Mouse (Mus musculus) WW6 (cell line): ENCODE results near the gene Eif3i.

Experiments used
- DNase-seq: peaks from one replicate; pipeline ENCODE4 v3.0.0-alpha.2; 2013; ENCODE audit warnings: low read depth, low spot score

The Eif3i gene

DNA sequence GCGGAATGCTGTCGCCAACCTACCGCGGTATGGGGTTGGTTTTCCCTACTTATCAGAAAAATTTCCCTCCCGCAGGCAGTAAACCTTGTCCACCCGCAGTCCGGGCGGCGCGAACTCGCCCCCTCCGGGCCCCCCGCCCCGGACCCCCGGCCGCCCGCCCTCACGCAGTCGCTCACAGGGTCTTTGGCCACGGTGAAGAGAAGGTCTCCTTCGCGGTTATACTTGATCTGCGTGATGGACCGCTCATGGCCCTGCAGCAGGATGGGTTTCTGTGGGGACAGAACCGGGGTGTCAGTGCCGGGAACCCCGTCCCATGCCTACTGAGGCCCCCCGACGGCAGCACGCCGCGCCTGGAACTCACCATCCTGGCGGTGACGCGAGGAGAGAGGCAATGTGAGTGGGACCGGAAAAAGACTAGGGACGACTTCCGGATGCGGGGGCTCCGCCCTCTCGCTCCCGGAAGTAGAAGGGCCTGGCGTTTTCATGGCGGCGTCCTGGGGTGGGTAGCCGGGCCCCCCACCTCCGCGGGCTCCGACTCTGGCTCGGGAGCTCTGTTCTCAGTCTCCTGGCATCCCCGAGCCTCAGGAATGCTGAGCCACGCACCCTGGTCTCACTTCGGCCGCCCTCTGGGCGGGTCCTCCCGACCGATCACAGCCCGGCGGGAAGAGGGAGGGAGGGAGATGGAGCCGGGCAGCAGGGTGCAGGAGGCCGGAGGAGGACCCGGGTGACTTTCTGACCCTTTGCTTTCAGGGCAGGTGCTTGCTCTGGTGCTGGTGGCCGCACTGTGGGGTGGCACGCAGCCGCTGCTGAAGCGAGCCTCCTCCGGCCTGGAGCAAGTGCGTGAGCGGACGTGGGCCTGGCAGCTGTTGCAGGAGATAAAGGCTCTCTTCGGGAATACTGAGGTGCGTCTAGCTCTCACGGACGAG, at the start of gene Eif3i, which contains the start of gene Tmem234:
Gene Eif3i, minus strand, starts transcription at position 416 of the 926 bp plus-strand sequence.
Gene Tmem234, plus strand, starts transcription at position 436 of the 926 bp plus-strand sequence.
- DNase-seq: peak; percentile 67

DNA sequence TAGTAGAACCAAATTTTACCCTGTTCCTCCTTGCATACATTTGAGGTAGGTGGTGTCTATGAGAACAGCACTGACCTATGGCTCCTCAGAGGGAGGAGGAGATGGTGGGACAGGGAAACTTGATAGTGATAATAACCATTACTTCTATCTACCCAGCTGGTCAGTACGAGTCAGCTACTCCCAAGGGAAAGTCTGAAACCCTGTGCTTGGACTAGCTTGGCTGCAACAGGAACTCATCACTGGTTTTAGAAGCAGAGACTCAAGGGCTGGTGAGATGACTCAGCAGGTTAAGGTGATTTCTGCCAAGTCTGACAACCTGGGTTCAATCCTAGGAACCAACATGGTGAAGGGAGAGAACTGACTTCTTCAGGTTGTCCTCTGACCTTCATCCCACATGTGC, 48.2 kb upstream of the Eif3i start:
- no peak for DNase-seq

DNA sequence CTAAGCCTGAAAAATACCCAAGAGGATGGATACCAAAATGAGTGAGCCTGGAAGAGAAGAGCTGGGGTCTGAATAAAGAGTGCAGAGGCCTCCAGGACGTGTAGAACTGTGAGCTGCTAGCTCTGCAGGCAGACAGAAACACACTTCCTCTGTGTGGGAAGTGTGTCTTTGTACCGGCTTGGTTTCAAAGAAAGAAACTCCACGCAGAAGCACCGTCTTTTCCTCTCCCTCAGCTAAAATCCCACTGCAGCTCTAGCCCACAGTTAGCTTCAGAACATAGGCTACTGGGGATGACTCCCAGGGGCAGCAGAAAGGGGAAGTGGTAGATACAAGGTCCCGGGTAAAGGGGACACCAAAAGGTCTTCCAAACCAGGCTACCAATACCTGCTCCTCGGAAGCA, 44.8 kb upstream of the Eif3i start:
- no peak for DNase-seq

DNA sequence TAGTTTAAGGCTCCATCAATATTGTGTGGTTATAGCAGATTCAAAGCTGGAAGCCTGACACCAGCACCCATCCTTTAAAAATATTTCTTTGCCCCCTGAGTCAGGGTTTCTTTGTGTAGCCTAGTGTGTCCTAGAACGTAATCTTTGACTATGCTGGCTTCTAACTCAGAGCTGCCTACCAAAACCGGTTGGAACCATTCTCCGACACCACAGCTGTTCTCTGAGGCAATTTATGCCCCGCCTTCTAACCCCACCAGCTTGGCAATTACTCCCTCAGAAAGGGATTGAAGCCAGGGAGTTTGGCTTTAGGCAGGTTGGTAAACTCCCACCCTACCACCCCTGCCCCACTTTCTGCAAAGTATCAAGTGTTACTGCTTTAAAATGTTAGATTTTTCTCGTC, 41.3 kb upstream of the Eif3i start:
- DNase-seq: no peak

DNA sequence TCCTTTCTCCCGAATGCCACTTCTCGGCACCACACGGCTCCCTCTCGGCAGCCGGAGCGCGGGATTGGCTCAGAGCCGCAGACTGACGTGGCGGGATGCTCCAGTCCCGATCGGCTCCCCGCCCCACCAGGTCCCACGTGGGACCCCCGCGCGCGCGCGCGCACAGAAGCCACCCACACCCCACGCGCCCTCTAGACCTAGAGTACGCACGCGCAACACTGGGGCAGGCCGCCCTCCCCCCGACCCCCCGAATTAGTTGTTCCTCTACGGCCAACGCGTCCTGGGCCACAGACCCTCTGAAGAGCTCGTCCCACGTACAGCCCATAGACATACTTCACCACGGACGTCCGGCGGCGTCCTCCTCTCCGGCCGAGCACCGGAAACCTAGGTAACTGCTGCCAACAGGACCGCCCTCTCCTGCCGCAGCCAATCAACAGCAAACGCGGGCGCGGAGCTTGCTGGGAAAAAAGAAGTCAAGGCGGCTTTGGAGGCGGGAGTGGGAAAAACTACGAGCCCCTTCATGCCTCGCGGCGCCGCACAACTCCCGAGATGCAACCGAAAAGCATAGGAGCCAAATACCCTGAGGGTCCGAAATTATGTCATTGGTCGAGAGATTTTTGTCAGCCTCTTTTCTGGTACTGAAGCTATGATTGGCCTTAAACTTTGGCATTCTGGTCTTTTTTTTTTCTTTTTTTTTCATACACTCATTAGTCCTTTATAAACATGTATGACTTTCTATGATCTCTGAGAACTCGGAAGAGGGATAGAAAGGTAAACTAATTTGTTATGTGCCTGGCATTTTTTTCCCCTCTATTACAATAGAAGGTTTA, 40.4 kb upstream of the Eif3i start, which contains the start of gene Txlna:
Gene Txlna, minus strand, starts transcription at position 428 of the 830 bp plus-strand sequence.
- peak; percentile 93 for DNase-seq

DNA sequence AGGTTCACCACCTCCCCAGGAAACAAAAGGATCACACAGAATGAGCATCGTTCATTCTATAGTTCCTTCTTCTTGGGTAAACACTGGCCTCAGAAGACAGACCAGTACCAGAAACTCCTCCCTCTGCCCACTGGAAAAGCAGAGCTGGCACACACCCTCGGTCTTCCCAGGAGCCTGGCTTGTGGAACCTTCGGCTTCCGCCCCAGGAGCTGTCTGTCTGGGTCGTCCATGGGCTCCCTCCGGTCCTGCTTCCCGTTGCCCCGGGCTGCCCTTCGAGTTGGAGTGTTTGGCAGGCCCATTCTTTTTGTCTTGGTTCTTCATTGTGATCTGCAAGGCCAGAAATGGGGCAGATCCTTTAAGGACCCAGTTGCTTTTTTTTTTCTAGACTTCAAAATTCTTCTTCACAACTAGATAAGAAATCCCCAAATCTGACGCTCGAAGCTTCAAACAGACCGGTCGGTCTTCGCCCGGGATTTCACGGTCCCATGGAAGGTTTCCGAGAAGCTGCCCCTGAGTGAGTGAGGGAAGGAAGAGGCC, 39.7 kb upstream of the Eif3i start:
- no peak for DNase-seq

DNA sequence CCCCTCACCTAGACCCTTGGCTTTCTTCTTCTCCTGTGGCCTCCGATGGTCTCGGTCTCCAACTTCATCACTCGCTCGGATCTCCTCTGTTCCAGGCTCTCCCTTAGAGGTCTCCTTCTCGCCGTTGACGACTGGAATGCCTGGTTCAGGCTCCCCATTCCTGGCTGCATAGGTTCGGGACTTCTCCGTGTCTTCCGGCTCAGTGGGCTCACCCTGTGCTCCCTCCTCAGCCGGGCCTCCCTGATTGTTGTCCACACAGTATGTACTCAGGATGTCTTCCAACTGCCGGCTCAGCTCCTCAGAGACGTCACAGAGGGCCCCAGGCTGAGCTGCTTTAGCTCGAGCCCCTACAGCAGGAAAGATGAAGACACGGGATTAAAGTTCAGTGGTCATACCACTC, 38.8 kb upstream of the Eif3i start:
- no peak for DNase-seq

DNA sequence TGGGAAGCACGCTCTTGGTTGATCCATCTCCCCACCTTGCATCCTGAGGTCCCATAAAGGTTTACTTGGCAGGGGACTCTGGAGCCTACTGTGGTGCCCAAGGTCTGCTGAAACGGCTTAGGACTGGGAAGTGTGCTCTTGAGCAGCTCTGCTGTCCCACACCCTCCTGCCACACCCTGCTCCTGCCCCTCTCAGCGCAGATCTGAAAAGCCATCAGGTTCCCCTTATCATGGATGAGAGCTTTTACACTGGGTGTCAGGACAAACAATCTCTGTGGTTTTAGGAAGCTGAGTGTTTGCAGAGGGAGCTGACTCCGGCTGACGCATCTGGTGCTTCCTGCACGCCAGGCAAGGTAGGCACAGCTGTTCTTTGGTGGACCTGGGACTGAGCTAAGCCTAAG, 33.4 kb upstream of the Eif3i start:
- no peak for DNase-seq

DNA sequence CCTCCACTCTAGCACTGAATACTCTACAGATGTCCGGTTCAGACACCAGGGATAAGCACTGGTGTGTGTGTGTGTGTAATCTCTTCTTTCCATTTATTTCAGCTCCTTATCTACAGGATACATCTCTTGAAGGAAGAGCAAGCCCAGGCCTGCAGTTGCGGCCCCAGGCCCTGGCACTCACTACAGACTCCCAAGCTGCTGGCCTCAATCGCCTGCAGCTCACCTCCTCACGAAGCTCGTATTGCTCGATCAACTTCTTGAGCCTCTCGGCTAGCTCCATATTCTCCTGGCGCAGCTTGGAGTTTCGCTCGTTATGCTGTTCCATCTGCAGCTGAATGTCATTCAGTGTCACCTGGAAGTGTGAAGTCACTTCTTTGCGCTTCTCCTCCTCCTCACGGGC, 31.4 kb upstream of the Eif3i start:
- no peak for DNase-seq

DNA sequence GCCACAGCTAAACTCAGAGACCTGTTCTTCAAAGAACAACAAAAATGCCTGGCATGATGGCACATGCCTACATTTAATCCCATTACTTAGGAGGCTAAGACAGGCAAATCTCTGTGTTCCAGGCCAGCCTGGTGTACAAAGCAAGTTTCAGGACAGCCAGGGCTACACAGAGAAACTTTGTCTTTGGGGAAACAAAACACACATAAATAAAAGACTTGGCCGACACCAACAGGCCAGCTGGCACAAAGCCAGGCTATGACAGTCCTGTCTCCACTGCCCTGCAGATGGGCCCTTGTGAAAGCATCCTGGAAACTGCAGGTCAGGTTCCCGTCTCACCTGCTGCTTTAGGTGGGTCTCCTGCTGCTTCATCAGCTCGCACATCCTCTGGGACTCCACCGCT, 30.5 kb upstream of the Eif3i start:
- no peak for DNase-seq

DNA sequence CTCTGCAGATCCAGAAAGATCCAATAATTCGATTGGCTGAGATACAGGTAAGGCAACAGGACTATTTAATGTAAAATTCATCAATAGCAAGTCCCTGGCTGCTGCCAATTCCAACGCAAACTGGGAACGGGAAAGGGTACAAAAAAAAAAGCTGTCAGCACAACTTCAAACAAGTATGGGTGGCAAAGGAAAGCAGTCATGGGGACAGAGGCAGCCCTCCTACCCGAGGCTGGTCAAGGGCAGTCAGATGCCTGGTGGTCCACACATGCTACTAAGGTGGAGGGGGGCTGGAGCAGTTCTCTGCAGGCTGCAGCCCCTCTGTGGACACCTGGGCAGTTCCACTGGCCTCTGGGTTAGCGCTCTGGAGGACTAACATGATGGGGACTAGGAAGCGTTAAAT, 25.6 kb upstream of the Eif3i start:
- DNase-seq: no peak

DNA sequence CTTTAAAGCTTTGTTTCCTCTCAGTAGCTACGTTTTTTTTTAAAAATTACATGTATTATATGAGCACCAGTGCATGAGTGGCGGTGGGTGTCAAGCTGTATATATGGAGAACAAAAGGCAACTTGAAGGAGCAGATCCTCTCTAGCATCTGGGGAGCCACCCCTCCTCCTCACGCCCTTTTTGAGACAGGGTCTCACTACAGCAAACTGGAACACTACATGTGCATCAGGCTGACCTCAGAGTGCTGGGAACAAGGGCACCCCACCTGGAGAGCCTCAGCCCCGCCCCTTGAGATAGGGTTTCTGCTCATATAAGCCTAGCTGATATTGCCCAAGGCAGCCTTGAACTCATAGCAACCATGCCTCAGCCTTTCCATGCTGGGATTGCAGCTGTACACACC, 25.0 kb upstream of the Eif3i start:
- no peak for DNase-seq

DNA sequence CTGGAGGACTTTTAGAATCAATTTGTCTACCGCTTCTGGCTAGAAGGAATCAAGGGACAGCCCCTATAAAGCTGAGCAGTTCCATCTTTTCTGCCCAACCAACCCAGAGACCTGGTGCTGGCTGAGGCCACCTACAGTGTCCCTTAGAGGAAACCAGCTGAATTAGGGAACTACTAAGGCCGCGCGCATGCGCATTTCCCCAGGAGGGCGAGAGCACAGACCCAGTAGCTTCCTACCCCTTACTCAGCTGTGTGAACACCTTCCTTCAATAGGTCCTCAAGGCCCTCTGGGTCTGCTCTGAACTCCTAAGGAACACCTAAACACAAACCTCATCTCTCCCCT, 24.6 kb upstream of the Eif3i start:
- DNase-seq: no peak

DNA sequence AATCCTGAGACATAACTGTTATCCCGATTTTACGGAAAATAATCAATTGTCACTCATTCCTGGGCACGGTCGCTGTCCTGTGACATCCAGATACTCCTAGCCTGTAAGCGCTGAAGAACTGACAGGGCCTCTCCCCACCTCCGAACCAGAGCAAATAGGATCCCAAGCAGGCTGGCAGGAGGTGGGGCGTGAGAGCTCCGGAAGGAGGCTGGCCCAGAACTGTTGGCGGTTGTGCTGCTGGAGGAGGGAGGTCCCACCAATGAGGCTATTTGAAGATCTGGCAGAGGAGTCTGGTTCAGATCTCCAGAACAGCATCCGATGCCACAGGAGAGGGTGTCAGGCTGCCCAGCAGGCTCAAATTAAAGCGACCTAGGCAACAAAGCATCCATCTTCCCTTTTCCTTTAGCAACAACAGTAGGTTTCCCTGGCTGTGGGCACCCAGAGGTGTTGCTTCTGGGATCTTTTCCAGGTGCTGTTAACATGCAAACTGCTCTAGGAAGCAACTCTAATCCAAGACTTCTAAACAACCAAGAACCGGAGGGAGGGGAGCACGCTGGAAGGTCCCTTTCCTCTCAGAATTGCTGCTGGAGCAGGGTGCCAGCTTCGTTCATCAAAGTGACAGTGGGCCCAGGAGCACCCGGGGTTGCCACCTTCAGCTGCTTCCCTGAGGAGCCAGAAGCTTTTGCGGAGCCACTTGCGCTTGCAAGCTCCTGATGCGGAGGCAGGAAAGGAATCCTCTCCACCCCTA, 24.0 kb upstream of the Eif3i start:
- DNase-seq: peak; percentile 65

DNA sequence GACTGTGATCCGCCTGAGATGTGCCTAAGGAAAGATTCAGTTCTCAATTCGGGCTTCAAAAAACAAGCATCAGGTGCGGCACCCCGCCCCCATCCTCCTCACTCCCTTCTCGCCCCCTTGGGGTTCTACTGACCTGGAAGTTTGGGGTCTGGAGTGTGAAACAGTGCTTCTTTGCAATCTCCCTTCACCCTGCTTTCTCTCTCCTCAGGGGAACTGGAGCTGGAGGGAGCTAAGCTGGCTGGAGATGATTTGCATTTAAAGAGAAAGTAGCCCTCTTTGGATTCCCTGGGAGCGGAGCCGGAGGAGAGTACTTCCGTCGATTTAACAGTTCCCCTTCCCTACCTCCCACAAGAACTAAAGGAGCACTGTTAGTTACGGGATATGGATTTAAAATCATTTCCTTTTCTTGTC, 23.2 kb upstream of the Eif3i start, which contains the start of gene Ccdc28b:
Gene Ccdc28b, minus strand, starts transcription at position 267 of the 411 bp plus-strand sequence.
- no peak for DNase-seq

DNA sequence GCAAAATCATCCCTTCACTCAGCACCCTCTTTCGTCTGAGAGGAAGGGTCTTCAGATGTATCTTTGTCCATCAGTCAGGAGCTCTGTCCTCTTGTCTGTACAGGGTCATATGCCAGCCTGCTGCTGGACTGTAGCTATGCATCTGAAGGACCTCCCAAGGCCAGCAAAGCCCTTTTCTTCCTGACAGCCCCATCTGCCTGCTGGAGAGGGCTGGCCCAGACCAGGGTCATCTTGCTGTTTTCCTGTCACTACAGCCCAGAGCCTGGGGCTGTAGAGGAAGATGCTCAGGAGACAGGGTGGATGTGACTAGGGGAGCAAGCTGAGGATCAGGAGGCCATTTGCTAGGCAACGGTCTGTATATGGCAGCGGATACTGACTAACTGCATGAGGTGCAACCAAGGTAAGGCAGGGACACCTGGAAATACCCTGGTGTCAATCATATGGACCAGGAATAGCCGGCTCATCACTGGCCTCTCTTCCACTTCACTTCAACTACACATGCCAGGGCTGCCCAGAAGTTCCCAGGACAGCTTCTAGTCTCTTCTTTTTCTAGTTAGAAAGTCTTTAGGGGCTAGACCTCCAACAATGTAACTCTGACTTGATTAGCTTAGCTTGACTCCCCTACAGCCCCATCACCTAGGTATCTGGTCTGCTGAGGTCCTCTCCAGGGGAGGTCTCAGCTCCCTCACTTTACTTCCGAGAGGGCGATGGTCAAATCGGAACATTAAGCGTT, 22.5 kb upstream of the Eif3i start:
- DNase-seq: no peak

DNA sequence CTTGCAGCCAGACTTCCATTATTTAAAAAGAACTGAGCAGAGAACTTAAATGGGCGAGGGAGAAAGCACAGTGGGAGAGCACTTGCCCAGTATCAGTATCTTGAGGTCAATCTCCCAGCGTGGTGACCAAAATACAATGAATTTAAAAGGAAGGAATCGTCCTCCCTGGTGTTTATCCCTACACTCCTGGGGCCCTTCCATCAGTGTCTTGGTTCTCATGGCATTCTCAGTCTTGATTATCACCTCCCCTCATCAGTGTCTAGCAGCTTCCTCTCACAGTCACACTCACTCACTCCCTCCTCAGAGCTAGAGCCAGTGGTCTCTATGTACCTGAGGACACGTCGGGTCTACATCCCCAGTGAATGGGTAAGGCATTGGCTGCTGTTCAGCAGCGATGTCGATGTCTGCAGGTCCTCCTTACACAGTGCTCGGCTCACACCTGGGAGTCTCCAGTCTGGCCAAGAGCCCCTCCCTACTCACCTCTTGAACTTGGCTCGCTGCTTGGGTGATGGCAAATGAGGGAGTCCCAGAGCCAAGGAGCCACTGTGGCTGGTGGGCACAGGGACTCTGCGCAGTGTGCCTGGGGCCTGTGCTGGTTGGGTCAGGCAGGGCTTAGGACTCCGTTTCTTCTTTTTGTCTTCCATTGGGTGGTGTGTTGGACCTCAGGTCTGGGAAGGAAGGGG, 21.8 kb upstream of the Eif3i start:
- no peak for DNase-seq

DNA sequence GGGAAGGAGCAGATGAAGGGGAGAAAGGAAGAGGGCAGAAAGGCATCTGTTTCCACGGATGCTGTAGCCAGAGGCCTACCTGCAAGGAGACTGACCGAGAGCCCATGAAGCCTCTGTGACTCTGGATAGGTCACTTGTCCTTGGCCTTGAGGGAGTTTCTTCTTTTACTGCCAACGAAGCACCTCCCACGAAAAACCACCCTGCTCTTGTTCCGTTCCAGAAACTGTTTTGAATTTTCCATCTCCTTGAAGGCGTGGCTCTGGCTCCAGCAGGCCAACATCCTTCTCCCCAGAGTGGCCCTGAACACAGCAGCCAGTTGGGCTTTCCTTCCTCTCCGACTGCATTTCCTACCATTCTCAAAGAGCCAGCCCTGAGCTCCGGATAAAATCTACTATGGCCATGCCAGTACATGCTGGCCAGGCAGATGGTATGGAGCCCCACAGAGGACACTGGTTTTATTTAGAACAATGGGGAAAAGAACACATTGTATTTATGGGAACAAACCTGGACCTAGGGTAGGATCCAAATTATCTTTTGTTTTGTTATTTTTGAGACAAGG, 20.9 kb upstream of the Eif3i start:
- DNase-seq: no peak

DNA sequence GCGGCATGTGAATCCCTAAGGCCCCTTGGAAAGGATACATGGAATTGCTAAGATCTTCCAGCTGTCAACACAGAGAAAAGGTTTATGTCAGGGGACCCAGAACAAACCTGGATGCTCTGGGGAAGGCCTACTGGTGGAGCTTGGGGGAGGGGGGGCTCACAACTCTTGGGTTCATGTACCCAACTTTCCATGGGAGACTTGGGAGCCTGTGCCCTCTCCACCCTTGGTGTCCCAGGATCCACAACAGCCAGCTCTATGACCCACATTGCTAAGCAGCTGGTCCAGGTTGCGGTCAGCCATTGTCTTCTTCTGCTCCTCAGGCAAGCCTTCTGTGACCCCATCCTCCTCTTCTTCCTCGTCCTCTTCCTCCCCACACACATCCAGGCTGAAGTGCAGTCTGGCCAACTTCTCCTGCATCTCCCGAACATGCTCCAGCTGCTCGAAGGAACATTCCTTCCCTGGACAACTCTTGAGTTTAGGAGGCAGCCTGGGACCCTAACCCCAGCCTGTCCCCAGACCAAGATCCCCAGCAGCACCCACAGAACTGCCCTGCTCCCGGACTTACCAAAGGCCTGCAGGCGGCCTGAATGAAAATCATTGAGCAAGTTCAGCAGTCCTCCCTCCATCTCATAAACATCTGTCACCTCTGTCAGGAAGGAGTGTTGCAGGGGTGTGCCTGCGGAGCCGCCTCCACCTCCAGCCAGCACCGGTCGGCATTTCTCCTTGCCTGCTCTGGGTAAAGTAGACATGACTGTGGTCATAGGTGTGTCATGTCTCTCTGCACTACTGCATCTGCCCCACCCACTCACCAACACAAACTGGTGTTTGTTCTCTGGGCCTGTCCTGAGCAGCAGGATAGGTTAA, 20.2 kb upstream of the Eif3i start:
- no peak for DNase-seq
